Mouse (Mus musculus) myocyte (in vitro differentiated cells): ENCODE results near the gene Flt3. TPM values are rescaled to one million over a fixed set of nuclear protein-coding genes. Genes with fewer than 3 reads are reported as not detected.

ENCODE experiments used
- H3K27me3 ChIP-seq: one replicate; pipeline ENCODE4 v1.6.1; 2011; ENCODE audit not compliant: control insufficient read depth, insufficient read depth, insufficient read length
- H3K36me3 ChIP-seq: one replicate; pipeline ENCODE4 v1.6.1; 2011; ENCODE audit not compliant: control insufficient read depth, insufficient read depth
- H3K4me2 ChIP-seq: one replicate; pipeline ENCODE4 v1.6.1; 2011; ENCODE audit warnings: low read depth, control low read depth
- H3K4me3 ChIP-seq: one replicate; pipeline ENCODE4 v1.5.1; 2011; ENCODE audit warnings: mild to moderate bottlenecking, control low read depth, moderate library complexity
- H3K79me2 ChIP-seq: one replicate; pipeline ENCODE4 v1.6.1; 2011; ENCODE audit not compliant: control insufficient read depth, insufficient read depth
- H3ac ChIP-seq: one replicate; pipeline ENCODE4 v1.6.1; 2011; ENCODE audit not compliant: control insufficient read depth, insufficient read length
- CEBPB ChIP-seq: IDR thresholded peaks from 2 replicates; pipeline ENCODE4 v1.6.1; 2011; ENCODE audit warnings: mild to moderate bottlenecking, moderate library complexity; ENCODE audit not compliant: poor library complexity, insufficient read depth, severe bottlenecking
- E2F4 ChIP-seq: IDR thresholded peaks from one replicate; pipeline ENCODE4 v1.6.1; 2011; ENCODE audit warnings: mild to moderate bottlenecking, control low read depth, moderate library complexity; ENCODE audit not compliant: insufficient read depth
- MAX ChIP-seq: IDR thresholded peaks from one replicate; pipeline ENCODE4 v1.6.1; 2011; ENCODE audit warnings: low read depth, mild to moderate bottlenecking, control low read depth
- MYOD1 ChIP-seq, 3 experiments: IDR thresholded peaks; one replicate each; pipeline ENCODE4 v1.6.1; 2011; ENCODE audit warnings: control low read depth in 2 of 3, low read depth in 2 of 3, mild to moderate bottlenecking in 2 of 3, moderate library complexity in 1 of 3; ENCODE audit not compliant: insufficient read length in 2 of 3, control insufficient read depth in 1 of 3
- MYOG ChIP-seq, 3 experiments: IDR thresholded peaks; one replicate each; pipeline ENCODE4 v1.6.1; 2011; ENCODE audit warnings: control low read depth in 2 of 3, low read depth in 2 of 3, mild to moderate bottlenecking in 2 of 3; ENCODE audit not compliant: insufficient read length in 2 of 3, control insufficient read depth in 1 of 3, insufficient read depth in 1 of 3
- POLR2A ChIP-seq: IDR thresholded peaks from one replicate; pipeline ENCODE4 v1.6.1; 2011; ENCODE audit warnings: low read depth, mild to moderate bottlenecking, control low read depth, moderate library complexity; ENCODE audit not compliant: insufficient read length
- POLR2AphosphoS2 ChIP-seq: IDR thresholded peaks from one replicate; pipeline ENCODE4 v1.6.1; 2011; ENCODE audit warnings: low read depth, control low read depth; ENCODE audit not compliant: insufficient read length
- REST ChIP-seq: IDR thresholded peaks from one replicate; pipeline ENCODE4 v1.6.1; 2011; ENCODE audit warnings: mild to moderate bottlenecking, control low read depth, moderate library complexity; ENCODE audit not compliant: insufficient read depth, insufficient read length
- SRF ChIP-seq: IDR thresholded peaks from one replicate; pipeline ENCODE4 v1.6.1; 2011; ENCODE audit warnings: low read depth; ENCODE audit not compliant: control insufficient read depth, insufficient read length
- TCF12 ChIP-seq: IDR thresholded peaks from one replicate; pipeline ENCODE4 v1.6.1; 2011; ENCODE audit warnings: mild to moderate bottlenecking, control low read depth; ENCODE audit not compliant: poor library complexity, insufficient read depth, severe bottlenecking
- TCF3 ChIP-seq: IDR thresholded peaks from one replicate; pipeline ENCODE4 v1.6.1; 2011; ENCODE audit warnings: low read depth, control low read depth; ENCODE audit not compliant: insufficient read length
- USF1 ChIP-seq: IDR thresholded peaks from one replicate; pipeline ENCODE4 v1.6.1; 2011; ENCODE audit warnings: low read depth, mild to moderate bottlenecking, control low read depth, moderate library complexity
- polyA plus RNA-seq: library from polyadenylated mRNA; unstranded; fragments of >200 nt; fragmentation: generic; extraction: Trizol; gene quantifications from one replicate; pipeline ENCODE4 v1.2.1, GENCODE M21; 2012; ENCODE audit warnings: missing spikeins

The Flt3 gene
- polyA plus RNA-seq, 1 experiment: 0.01 TPM

GRCm38 (mm10) chr5:147351931-147352330 is 48.4 kb downstream of the Flt3 start:
- Histone ChIP-seq H3K27me3 (no peaks in the 10 kb centered on the region), H3K79me2 (no peaks in the 10 kb centered on the region), H3K4me3 (no peak overlapping the region), H3ac (no peak overlapping the region), H3K4me2 (no peak overlapping the region), H3K36me3 (no peaks in the 10 kb centered on the region)
- TF ChIP-seq USF1 (no peak), MAX (no peak), POLR2A (no peak), MYOG (IDR thresholded peaks at IDR 0.05; ENCODE audit: control insufficient read depth in 1 of 3, insufficient read depth in 1 of 3, insufficient read length in 2 of 3, low read depth in 2 of 3) (no peak), MYOD1 (IDR thresholded peaks at IDR 0.05; ENCODE audit: control insufficient read depth in 1 of 3, insufficient read length in 2 of 3, low read depth in 2 of 3) (no peak), TCF12 (no peak), CEBPB (no peak), E2F4 (no peak), SRF (no peak), POLR2AphosphoS2 (no peak), REST (no peak), TCF3 (no peak)

- Histone ChIP-seq H3K36me3 (no peaks in the 10 kb centered on the region), H3K4me3 (no peak overlapping the region), H3K4me2 (no peak overlapping the region), H3K79me2 (no peaks in the 10 kb centered on the region), H3ac (no peak overlapping the region), H3K27me3 (peaks cover 7% of the 10 kb centered on the region)
- TF ChIP-seq MYOG (IDR thresholded peaks at IDR 0.05; ENCODE audit: control insufficient read depth in 1 of 3, insufficient read depth in 1 of 3, insufficient read length in 2 of 3, low read depth in 2 of 3): no peak
- TF ChIP-seq TCF12: no peak
- TF ChIP-seq CEBPB: no peak
- no peak for TF ChIP-seq POLR2AphosphoS2
- no peak for TF ChIP-seq E2F4
These were observed 54.3 kb downstream of the Flt3 start for GRCm38 (mm10) chr5:147345981-147346380.

- Histone ChIP-seq H3K36me3 (no peaks in the 10 kb centered on the region), H3K79me2 (no peaks in the 10 kb centered on the region), H3K27me3 (peaks cover 7% of the 10 kb centered on the region), H3K4me3 (no peak overlapping the region), H3ac (no peak overlapping the region), H3K4me2 (no peak overlapping the region)
- TF ChIP-seq CEBPB (no peak), MAX (no peak), E2F4 (no peak), REST (no peak), TCF3 (no peak), SRF (no peak), POLR2AphosphoS2 (no peak), USF1 (no peak), POLR2A (no peak), TCF12 (no peak), MYOD1 (IDR thresholded peaks at IDR 0.05; ENCODE audit: control insufficient read depth in 1 of 3, insufficient read length in 2 of 3, low read depth in 2 of 3) (no peak), MYOG (IDR thresholded peaks at IDR 0.05; ENCODE audit: control insufficient read depth in 1 of 3, insufficient read depth in 1 of 3, insufficient read length in 2 of 3, low read depth in 2 of 3) (no peak)
These were observed 56.4 kb downstream of the Flt3 start for GRCm38 (mm10) chr5:147343904-147344303.

- Histone ChIP-seq H3K4me3 (no peak overlapping the region), H3K27me3 (peaks cover 7% of the 10 kb centered on the region), H3ac (no peak overlapping the region), H3K4me2 (no peak overlapping the region), H3K79me2 (no peaks in the 10 kb centered on the region), H3K36me3 (no peaks in the 10 kb centered on the region)
- TF ChIP-seq TCF12 (no peak), REST (no peak), MAX (no peak), MYOG (IDR thresholded peaks at IDR 0.05; ENCODE audit: control insufficient read depth in 1 of 3, insufficient read depth in 1 of 3, insufficient read length in 2 of 3, low read depth in 2 of 3) (no peak), E2F4 (no peak), USF1 (no peak)
These were observed 57.4 kb downstream of the Flt3 start for GRCm38 (mm10) chr5:147342901-147343300.

- no peaks in the 10 kb centered on the region for H3K36me3 ChIP-seq
- H3K4me2 ChIP-seq: no peak overlapping the region
- no peaks in the 10 kb centered on the region for H3K79me2 ChIP-seq
- TF ChIP-seq POLR2AphosphoS2: no peak
- TF ChIP-seq MYOG (IDR thresholded peaks at IDR 0.05; ENCODE audit: control insufficient read depth in 1 of 3, insufficient read depth in 1 of 3, insufficient read length in 2 of 3, low read depth in 2 of 3): no peak
- TF ChIP-seq MYOD1 (IDR thresholded peaks at IDR 0.05; ENCODE audit: control insufficient read depth in 1 of 3, insufficient read length in 2 of 3, low read depth in 2 of 3): no peak
- TF ChIP-seq SRF: no peak
- TF ChIP-seq USF1: no peak
- no peak for TF ChIP-seq CEBPB
- no peak for TF ChIP-seq MAX
- TF ChIP-seq TCF3: no peak
- no peak for TF ChIP-seq REST
- TF ChIP-seq TCF12: no peak
- TF ChIP-seq E2F4: no peak
- no peak for TF ChIP-seq POLR2A
- H3K4me3 ChIP-seq: no peak overlapping the region
- H3K27me3 ChIP-seq: peaks cover 7% of the 10 kb centered on the region
- no peak overlapping the region for H3ac ChIP-seq
These were observed 59.4 kb downstream of the Flt3 start for GRCm38 (mm10) chr5:147340741-147341414.
